8 mouse cellular contexts compared by ENCODE assay signal in the genomic region with DNA sequence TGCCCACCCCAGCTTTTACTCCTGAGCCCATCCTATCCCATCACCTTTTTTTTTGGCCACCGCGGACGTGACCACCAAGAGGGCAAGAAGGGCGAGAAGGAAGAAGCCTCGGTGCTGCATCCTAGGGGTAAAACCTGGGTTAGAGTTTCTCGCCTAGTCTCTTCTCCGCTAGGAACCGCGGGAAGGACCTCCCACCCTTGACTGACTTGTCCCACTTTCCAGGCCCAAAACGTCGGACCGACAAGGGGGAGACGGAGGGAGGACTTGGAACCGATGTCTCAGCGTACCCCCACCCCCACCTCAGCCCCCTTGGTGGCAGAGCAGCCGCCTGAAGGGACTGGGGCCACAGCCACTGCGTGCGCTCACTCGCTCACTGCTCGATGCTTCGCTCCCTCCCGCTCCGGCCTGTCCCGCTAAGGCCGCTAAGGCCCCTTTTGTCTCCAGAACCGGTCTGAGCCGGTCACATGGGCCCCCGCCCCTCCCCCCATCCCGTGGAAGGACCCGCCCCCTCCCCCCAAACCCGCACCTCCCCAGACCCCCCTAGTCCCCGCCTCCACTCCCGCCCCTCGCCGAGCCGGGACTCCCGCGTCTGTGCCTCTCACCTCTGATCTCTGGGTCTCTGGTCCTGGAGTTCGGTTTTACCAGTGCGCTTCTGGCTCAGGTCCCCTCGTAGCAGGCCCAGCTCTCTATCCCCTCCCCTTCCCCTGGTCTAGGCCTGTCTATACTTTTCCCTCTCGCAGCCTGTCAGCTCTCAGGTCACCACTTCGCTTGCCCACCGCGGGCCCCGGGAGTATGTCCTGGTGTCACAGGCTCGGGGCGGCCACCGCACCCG. TPM values are rescaled to one million over a fixed set of nuclear protein-coding genes. Genes with fewer than 3 reads are reported as not detected.
DNase-seq lines count a peak whose midpoint lies in the region; ATAC-seq and TF ChIP-seq lines count a peak whose summit lies in the region.

No protein-coding gene starts in this region.

- DNase-seq in lung, embryonic 14.5 days = peak; percentile 87
- no peak for DNase-seq in lung, postnatal 36 days
- peak; percentile 77 to 83 for DNase-seq in cerebellum, postnatal 10 days
- peak; percentile 97 for DNase-seq in limb, embryonic 10.5 days (ENCODE audit: low spot score)
- peak; percentile 89 for DNase-seq in neural tube, embryonic 11.5 days (ENCODE audit: low spot score)
- no peak for DNase-seq in urinary bladder, adult 2 months (ENCODE audit: low spot score)
- no peak for DNase-seq in spleen, adult 12 weeks (ENCODE audit: low spot score)

- H3K9me3 ChIP-seq in lung, embryonic 14.5 days (ENCODE audit: low read depth, low read length) = no peaks in the 10 kb centered on the region
- no peaks in the 10 kb centered on the region for H3K9me3 ChIP-seq in heart, embryonic 13.5 days
- H3K9me3 ChIP-seq in limb, embryonic 10.5 days (replicated peaks) = no peaks in the 10 kb centered on the region
- no peaks in the 10 kb centered on the region for H3K9me3 ChIP-seq in neural tube, embryonic 11.5 days (ENCODE audit: control insufficient read depth, low read length)

- peak; percentile 81 for ATAC-seq in lung, embryonic 14.5 days (ENCODE audit: insufficient read depth)
- ATAC-seq in heart, embryonic 13.5 days (ENCODE audit: extremely low read depth, insufficient number of reproducible peaks, low FRiP score, low TSS enrichment) = peak; percentile 62
- peak; percentile 78 for ATAC-seq in neural tube, embryonic 11.5 days (ENCODE audit: insufficient read depth, low FRiP score, low TSS enrichment)

- H3K27me3 ChIP-seq in lung, embryonic 14.5 days (ENCODE audit: insufficient read depth, low read length) = no peaks in the 10 kb centered on the region
- peaks cover 16% of the 10 kb centered on the region for H3K27me3 ChIP-seq in heart, embryonic 13.5 days (replicated peaks)
- no peaks in the 10 kb centered on the region for H3K27me3 ChIP-seq in limb, embryonic 10.5 days (ENCODE audit: low read depth, poor library complexity, severe bottlenecking)
- H3K27me3 ChIP-seq in neural tube, embryonic 11.5 days (ENCODE audit: control insufficient read depth, insufficient read depth, low read length) = no peaks in the 10 kb centered on the region

- H3K27ac ChIP-seq in lung, embryonic 14.5 days (ENCODE audit: low read depth) = peak overlapping the region; percentile 98
- peak overlapping the region; percentile 93 for H3K27ac ChIP-seq in heart, embryonic 13.5 days (replicated peaks)
- peak overlapping the region; percentile 100 for H3K27ac ChIP-seq in limb, embryonic 10.5 days
- H3K27ac ChIP-seq in neural tube, embryonic 11.5 days (ENCODE audit: low read depth, low read length) = peak overlapping the region; percentile 91

- peaks cover 11% of the 10 kb centered on the region for H3K4me1 ChIP-seq in lung, embryonic 14.5 days (ENCODE audit: insufficient read depth)
- peaks cover 65% of the 10 kb centered on the region for H3K4me1 ChIP-seq in heart, embryonic 13.5 days
- peaks cover 69% of the 10 kb centered on the region for H3K4me1 ChIP-seq in limb, embryonic 10.5 days
- H3K4me1 ChIP-seq in neural tube, embryonic 11.5 days (ENCODE audit: control insufficient read depth, insufficient read depth, low read length) = peaks cover 37% of the 10 kb centered on the region

- peak overlapping the region; percentile 90 for H3K4me2 ChIP-seq in lung, embryonic 14.5 days
- peak overlapping the region; percentile 81 for H3K4me2 ChIP-seq in heart, embryonic 13.5 days
- peak overlapping the region; percentile 66 for H3K4me2 ChIP-seq in neural tube, embryonic 11.5 days (ENCODE audit: low read depth)

- peak overlapping the region; percentile 96 for H3K9ac ChIP-seq in lung, embryonic 14.5 days
- H3K9ac ChIP-seq in heart, embryonic 13.5 days = peak overlapping the region; percentile 91
- H3K9ac ChIP-seq in neural tube, embryonic 11.5 days (ENCODE audit: low read length) = peak overlapping the region; percentile 99

- peak overlapping the region; percentile 77 for H3K4me3 ChIP-seq in lung, embryonic 14.5 days (ENCODE audit: low read depth, low read length)
- peak overlapping the region; percentile 64 for H3K4me3 ChIP-seq in heart, embryonic 13.5 days
- H3K4me3 ChIP-seq in limb, embryonic 10.5 days = peak overlapping the region; percentile 88
- H3K4me3 ChIP-seq in neural tube, embryonic 11.5 days (ENCODE audit: low read depth, low read length) = peak overlapping the region; percentile 79

- H3K36me3 ChIP-seq in lung, embryonic 14.5 days (ENCODE audit: insufficient read depth) = peaks cover 47% of the 10 kb centered on the region
- peaks cover 46% of the 10 kb centered on the region for H3K36me3 ChIP-seq in heart, embryonic 13.5 days
- peaks cover 67% of the 10 kb centered on the region for H3K36me3 ChIP-seq in limb, embryonic 10.5 days
- peaks cover 3% of the 10 kb centered on the region; the same call in 1 of the 2 replicates for H3K36me3 ChIP-seq in neural tube, embryonic 11.5 days (ENCODE audit: control insufficient read depth, insufficient read depth, low read length)

- no peak for TF ChIP-seq CTCF in lung, embryonic 14.5 days (IDR thresholded peaks at IDR 0.05; ENCODE audit: low read depth)

- whole genome bisulfite sequencing in lung, embryonic 14.5 days = 2% methylated on average over 48 of the region's 50 CpGs
- WGBS in heart, embryonic 13.5 days = 2% methylated on average over 49 of the region's 50 CpGs
- WGBS in limb, embryonic 10.5 days = under 1% methylated on average over 48 of the region's 50 CpGs
- under 1% methylated on average over 45 of the region's 50 CpGs for WGBS in neural tube, embryonic 11.5 days

RNA-seq across cellular contexts. Expression of gene Mdk, which starts 0.6 kb away (rescaled TPM):
- polyA plus RNA-seq in lung, embryonic 14.5 days (2014; fragmentation: Nextera tagmentation; extraction: Ambion mirVana) = 1,044 and 1,097 TPM in 2 replicates
- polyA plus RNA-seq in heart, embryonic 13.5 days (2015; fragmentation: Nextera tagmentation; extraction: Ambion mirVana) = 603 and 654 TPM in 2 replicates
- 2,617 and 2,689 TPM in 2 replicates for polyA plus RNA-seq in limb, embryonic 10.5 days (2016; fragmentation: Nextera tagmentation; extraction: Ambion mirVana)
- 1,127 and 1,214 TPM in 2 replicates for polyA plus RNA-seq in neural tube, embryonic 11.5 days (2014; fragmentation: Nextera tagmentation; extraction: Ambion mirVana)
- polyA plus RNA-seq in urinary bladder, adult 2 months (2012; rRNA removed) = 34.7 and 37.5 TPM in 2 replicates

RNA-seq across cellular contexts. Expression of gene Chrm4, which starts 4.5 kb away (rescaled TPM):
- 0.22 and 0.33 TPM in 2 replicates for polyA plus RNA-seq in lung, embryonic 14.5 days (2014; fragmentation: Nextera tagmentation; extraction: Ambion mirVana)
- polyA plus RNA-seq in heart, embryonic 13.5 days (2015; fragmentation: Nextera tagmentation; extraction: Ambion mirVana) = not detected in 2 replicates
- 0.67 and 0.76 TPM in 2 replicates for polyA plus RNA-seq in limb, embryonic 10.5 days (2016; fragmentation: Nextera tagmentation; extraction: Ambion mirVana)
- 0.45 and 0.53 TPM in 2 replicates for polyA plus RNA-seq in neural tube, embryonic 11.5 days (2014; fragmentation: Nextera tagmentation; extraction: Ambion mirVana)
- 0.06 and 0.11 TPM in 2 replicates for polyA plus RNA-seq in urinary bladder, adult 2 months (2012; rRNA removed)

RNA-seq across cellular contexts. Expression of gene Gm9821, which starts 14.0 kb away (rescaled TPM):
- 0.34 and 1.1 TPM in 2 replicates for polyA plus RNA-seq in lung, embryonic 14.5 days (2014; fragmentation: Nextera tagmentation; extraction: Ambion mirVana)
- polyA plus RNA-seq in heart, embryonic 13.5 days (2015; fragmentation: Nextera tagmentation; extraction: Ambion mirVana) = 1.6 and 2.2 TPM in 2 replicates
- polyA plus RNA-seq in limb, embryonic 10.5 days (2016; fragmentation: Nextera tagmentation; extraction: Ambion mirVana) = 0.33 and 0.56 TPM in 2 replicates
- 0.37 and 0.58 TPM in 2 replicates for polyA plus RNA-seq in neural tube, embryonic 11.5 days (2014; fragmentation: Nextera tagmentation; extraction: Ambion mirVana)
- 0.03 TPM in 1 of 2 replicates, not detected in the other for polyA plus RNA-seq in urinary bladder, adult 2 months (2012; rRNA removed)

RNA-seq across cellular contexts. Expression of gene Dgkz, which starts 44.1 kb away (rescaled TPM):
- 59.2 and 63.9 TPM in 2 replicates for polyA plus RNA-seq in lung, embryonic 14.5 days (2014; fragmentation: Nextera tagmentation; extraction: Ambion mirVana)
- polyA plus RNA-seq in heart, embryonic 13.5 days (2015; fragmentation: Nextera tagmentation; extraction: Ambion mirVana) = 37.9 and 43.4 TPM in 2 replicates
- 57.3 and 59.9 TPM in 2 replicates for polyA plus RNA-seq in limb, embryonic 10.5 days (2016; fragmentation: Nextera tagmentation; extraction: Ambion mirVana)
- 34.6 and 37.7 TPM in 2 replicates for polyA plus RNA-seq in neural tube, embryonic 11.5 days (2014; fragmentation: Nextera tagmentation; extraction: Ambion mirVana)
- polyA plus RNA-seq in urinary bladder, adult 2 months (2012; rRNA removed) = 135 and 148 TPM in 2 replicates

Comparison
In these comparisons a context has a peak if more than half of its experiments do, and no peak if none do; other contexts are left out.
1. DNase-seq: peak in lung, embryonic 14.5 days (single experiment), cerebellum, postnatal 10 days (2 of 2), limb, embryonic 10.5 days (single experiment) and neural tube, embryonic 11.5 days (single experiment); none in lung, postnatal 36 days (single experiment), urinary bladder, adult 2 months (single experiment) and spleen, adult 12 weeks (single experiment).
2. RNA of gene Mdk, which starts 0.6 kb away (polyA plus RNA-seq): 2,617 to 2,689 TPM in limb, embryonic 10.5 days, 1,127 to 1,214 TPM in neural tube, embryonic 11.5 days, 1,044 to 1,097 TPM in lung, embryonic 14.5 days and 603 to 654 TPM in heart, embryonic 13.5 days; 34.7 to 37.5 TPM in urinary bladder, adult 2 months; every median in the first group is over 10 times any median in the second.
3. Peak in every context shown above with its lines, with median percentiles within 50 percentile points of each other: ATAC-seq, H3K27ac ChIP-seq, H3K4me2 ChIP-seq, H3K4me3 ChIP-seq and H3K9ac ChIP-seq.